Mouse (Mus musculus) ZHBTc4 (cell line): ENCODE results near the gene Unc5a.

Source experiments
- DNase-seq: peaks from one replicate; pipeline ENCODE4 v3.0.0-alpha.2; 2011; ENCODE audit warnings: low read depth, low spot score

Unc5a gene

DNA sequence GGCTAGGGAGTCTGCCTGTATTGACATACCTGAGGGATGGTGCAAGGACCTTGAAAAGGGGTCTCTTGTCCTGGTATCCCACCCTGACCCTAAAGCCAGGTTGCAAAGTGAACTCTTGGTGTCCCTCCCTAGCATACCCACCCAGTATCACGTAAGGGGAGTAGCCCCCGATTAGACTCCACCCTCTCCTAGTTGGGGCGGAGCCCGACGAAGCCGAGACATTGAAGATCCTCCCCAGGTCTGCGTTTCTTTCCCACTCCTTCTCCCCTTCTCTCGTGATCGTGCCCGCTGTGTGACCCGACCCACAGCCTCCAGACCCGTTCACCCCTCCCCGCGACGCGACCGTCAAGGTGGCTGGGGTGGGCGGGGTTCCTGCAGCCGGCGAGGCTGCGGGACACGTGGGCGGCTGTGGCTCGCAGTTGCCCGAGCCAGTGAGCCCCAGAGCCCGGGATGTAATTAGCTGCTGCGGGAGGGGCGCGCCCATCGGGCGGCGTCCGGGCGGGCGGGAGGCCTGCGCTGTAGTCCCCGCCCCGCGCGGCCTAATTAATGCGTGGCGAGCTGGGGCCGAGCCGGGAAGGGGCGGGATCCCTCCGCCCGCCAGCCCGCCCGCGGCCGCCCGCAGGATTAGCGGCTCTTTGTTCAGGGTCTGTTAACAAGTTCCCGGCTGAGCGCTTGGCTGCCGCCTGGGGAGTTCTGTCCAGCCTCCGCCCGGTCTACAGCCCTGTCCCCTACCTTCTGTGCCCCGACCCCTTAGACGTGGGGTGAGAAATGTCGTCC is 6.7 kb downstream of the Unc5a start:
- DNase-seq = peak; percentile 84

DNA sequence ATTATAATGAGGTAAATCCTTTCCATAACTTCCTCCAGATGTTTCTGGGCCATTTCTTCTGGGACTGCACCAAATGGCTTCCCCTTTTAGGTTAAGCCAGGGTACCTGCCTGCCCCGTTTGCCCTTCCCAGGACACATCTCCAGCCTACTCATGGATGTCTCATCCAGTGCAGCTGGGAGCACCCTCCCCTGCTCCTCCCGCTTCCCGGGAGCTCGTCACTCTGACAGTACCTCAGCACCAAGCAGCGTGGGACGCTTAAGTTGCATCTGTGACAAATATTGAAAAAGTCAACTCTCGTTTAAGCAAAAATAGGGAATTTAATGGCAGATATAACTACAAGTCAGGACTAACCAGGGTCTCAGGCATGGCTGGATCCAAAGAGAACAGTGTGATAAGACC is 8.1 kb downstream of the Unc5a start:
- no peak for DNase-seq

DNA sequence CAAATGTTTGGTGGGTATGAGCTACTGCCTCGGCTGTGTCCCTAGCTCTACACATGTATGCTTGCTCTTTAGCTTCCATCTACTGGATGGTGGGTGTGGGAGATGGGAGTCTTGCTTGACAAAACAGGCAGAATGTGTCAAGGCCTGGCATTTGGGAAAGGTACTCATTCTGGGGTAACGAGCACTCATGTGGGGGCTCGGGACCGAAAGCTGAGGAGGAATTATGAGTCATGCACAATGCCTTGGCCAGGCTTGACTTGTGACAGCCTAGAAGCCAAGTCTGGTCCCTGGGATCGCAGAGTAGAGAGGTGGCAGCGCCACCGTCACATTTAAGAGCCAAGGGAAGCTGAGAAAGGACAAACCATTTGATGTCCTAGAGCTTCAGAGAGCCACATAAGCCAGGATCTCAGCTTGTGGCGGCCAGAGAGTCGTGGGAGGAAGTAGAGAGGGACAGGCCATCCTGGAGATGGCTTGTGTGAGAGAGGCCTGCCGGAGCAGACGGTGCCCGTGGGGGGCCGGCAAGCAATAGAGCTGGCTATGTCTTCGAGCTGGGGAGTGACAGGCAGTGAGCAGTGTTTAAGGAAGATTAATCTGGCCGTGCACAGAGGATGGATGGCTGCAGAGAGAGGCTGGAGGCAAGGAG is 10.0 kb downstream of the Unc5a start:
- no peak for DNase-seq

DNA sequence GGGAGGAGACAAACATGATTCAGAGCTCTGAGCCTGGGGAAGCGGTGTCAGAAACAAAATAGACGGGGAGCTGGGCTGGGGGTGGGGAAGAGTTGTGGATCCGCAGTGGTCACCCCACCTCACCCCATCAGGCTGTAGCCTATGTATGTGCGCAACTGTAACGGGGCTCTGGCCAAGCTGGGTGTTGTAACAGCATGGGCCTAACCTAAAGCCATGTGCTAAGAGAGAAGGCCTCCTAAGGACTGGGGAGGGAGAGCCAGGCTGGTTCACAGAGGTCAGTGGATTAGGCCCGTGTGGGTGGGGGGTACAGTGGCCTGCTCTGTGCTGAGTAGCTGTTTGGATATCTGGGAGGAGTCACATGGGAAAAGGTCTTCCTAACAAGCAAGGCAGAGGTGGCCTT is 10.6 kb downstream of the Unc5a start:
- no peak for DNase-seq

DNA sequence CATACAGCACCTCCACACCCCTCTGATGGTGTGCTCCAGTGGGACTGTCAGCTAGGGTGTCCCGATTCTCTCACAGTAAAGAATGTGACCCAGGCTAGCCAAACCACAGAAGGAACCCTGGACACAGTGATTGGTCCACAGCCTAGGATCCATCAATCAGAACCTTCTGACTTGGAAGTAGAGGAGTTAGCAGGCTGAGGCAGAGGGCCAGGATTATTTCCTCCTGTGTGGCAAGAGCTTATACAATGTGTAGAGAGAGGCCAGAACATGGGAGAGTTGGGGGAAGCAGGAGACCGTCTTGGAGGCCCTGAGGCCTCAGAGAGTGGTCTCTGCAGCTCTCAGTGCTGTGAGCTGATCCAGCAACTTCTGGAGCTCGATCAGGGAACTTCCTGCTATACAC is 11.3 kb downstream of the Unc5a start:
- no peak for DNase-seq

DNA sequence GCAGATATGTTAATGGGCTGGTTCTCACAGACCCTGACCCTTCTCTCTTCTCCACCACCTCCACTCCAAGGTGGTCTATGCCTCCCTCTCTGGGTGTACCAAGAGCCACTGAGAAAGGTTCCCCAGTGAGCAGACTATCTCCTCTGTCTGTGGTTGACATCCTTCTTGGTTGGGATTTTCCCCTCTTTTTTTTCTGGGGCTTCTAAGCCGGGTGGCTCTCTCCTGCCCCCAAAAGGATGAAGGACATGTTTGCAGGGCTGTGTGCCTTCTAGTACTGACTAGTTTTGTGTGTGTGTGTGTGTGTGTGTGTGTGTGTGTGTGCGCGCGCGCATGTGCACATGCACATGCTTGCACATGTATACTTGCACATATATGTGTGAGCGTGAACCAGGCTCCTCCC is 16.0 kb downstream of the Unc5a start:
- DNase-seq = no peak

DNA sequence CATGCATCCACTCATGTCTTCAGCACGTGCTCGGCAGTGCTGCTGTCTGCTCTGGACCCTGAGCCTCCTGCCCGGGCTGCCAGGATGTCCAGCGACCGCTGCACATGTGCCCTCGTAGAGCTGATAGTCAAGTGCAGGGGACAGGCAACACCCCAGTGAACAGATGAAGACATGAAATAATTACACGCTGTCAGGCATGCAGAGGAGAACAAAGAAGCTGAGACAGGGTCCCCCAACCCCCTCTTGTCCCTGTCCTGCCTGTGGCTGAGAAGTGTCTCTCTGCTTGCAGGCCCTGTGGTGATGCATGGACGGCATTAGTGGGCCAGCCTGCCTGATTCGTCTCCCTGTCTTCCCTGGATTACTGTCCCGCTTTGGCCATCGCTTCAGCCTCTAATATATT is 18.3 kb downstream of the Unc5a start:
- no peak for DNase-seq

DNA sequence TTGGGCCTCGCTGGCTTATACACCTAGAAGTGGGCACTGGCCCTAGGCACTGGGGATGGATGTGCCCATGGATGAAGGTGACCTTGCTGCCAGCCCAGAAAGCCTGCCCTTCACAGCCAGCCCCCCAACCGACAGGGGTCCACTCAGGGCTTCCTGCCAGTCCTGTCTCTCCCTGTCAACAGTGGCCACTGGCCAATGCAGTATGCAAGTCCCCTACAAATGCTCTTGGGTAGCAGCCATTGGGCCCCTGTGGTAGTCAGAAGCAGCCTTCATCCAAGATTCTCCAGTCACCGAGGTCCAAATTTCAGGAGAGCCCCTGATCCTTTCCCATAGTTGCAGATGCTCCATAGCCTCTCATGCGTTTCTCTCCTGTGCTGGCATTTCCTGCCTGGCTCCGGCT is 19.4 kb downstream of the Unc5a start:
- DNase-seq = no peak

DNA sequence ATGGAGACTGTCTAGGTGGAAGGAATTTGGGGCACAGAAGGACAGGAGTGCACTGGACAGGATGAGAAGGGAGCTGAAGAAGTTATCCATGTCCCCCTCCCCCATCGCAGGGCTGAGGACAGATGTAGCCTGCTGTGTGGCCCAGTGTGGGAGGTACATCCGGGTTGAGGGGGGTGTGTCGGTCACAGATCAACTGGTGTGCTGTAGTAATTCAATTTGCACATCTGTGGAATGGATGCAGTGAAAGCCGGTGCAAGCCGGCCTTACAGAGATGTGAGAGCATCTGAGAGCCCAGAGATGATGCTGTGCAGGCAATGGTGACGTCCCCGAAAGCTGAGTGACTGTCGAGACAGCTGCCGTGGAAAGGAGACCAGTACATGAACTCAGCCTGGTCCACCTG is 20.3 kb downstream of the Unc5a start:
- peak; percentile 58 for DNase-seq

DNA sequence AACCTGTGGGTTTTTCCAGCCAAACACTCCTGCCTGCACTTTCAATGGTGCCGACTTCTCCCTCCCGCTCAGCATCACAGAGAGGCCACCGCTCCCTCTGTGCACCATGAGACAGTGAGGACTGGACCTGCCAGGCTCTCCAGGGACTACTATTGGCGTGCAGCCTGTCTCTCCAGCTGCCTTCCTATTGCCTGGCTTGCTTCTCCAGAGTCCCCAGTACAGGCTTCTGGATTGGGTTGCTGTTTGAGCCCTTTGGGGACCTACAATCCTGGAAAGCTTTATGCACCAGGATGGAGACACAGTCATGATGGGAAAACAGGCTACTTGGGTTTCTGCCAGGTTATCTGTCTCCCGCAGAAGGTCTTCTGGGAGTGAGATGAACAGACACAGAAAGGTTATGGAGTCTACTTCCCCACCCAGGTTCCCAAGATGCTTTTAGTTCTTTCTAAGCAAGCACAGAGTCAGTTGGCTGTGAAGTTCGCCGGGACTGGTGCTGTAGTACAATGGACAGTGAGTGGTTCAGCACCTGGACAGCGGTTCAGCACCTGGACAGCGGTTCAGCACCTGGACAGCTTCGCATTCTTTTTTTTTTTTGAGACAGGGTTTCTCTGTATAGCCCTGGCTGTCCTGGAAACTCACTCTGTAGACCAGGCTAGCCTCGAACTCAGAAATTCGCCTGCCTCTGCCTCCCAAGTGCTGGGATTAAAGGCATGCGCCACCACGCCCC is 21.5 kb downstream of the Unc5a start:
- peak; percentile 73 for DNase-seq

DNA sequence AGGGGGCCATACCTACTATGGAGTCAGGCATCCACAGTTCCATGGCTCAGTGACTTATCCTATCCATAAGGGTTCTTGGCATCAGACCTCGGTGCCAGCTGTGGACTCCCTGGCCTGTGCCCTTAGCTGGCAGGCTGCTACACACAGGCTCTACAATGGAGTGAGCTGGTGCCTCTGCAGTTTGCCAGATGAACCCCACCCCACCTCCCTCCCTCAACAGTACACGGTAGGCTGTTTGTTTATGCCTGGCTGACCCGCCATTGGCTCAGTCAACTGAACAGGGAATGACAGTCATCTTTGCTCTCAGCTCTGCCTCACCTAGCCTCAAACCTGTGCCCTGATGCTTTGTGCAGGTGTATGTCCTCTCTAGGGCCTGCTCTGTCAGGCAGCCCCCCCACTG is 26.3 kb downstream of the Unc5a start:
- DNase-seq = no peak

DNA sequence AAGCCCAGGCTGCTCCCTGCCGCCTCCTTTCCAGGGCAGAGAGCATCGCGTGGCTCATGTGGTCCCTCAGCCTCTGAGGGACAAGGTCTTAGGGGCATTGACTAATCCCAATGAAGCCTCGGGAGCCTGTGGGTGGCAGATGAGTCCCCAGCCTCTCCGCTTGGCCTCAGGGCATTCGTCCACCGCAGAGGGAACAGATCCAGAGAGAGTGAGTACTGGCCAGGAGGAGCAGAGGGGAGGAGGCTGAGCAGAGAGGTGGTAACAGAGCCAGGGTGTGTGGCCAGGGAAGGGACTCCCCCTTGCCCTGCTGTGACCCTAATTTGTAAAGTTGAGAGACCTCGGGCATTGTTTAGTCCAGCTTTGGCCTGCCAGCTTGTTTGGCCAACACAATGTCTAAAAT is 29.6 kb downstream of the Unc5a start:
- DNase-seq = no peak

DNA sequence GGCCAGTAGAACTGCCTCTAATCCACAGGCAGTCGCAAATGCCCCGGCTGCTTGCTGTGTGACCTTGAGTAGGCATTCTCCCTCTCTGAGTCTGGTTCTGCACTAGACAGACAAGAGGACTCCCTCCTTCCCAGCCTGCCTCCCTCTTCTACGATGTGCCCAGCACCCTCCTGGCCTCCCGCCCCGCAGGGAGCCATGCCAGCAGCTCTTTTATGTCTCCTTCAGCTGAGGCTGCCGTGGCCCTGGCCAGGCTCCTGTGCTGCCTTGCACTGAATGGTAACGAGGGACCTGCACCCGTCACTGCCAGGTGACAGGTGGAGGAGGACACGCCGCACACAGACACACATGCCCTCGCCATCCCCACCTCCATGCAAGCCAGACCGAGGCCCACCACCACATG is 31.7 kb downstream of the Unc5a start:
- no peak for DNase-seq

DNA sequence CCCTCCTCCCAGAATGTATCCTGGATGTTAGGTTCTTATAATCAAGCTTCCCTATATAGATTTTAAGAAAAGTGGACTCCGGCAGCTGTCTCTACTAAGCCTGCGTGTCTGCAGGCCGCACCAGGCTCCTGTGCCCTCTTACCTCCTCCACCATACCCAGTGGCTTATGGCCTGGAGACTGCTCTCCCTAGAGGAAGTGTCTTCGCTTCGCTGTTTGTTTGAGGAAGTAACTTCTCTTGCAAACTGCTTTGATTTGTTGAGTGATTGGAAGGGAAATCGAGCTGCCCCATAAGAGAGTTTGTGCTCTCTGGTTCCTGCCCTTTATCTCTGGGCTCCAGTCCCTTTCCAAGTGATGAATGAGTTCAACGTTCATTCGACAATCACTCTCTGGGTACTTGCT is 33.8 kb downstream of the Unc5a start:
- no peak for DNase-seq

DNA sequence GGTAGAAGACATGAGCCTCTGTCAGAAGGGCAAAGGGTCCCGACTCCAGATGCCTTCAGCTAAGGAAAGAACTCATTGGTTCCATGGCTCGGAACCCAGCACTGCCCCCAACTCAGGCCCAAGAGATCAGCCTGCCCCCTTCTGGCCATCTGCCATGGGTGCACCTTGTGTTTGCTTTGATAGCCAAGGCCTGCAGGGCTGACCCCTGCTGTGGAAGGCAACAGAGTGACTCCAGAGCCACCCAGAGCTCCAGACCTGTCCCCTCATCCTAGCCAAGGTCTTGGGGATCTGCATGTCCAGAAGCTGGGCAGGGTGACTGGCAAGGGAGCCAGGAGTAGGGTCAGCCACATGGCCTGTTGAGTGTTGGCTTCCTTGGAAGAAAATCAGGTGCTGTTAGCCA is 34.4 kb downstream of the Unc5a start:
- peak; percentile 74 for DNase-seq

DNA sequence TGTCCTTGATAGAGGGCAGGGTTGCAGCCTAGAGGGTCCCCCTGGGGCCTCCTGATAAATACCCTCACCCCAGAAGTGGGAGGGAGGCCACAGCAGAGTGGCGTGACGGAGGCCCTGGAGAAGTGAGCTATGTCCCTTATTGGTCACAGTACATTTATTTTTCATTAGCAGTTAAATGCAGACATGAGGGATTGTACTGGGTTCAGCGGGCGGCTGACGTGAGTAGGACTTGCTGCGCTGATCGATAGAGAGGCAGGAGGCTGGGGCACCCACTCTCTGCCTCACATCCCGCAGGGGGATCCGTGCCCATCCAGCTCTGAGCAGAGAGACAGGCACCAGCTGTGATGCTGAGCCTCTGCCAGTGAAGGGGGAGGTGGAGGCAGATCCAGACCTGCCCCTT is 38.2 kb downstream of the Unc5a start:
- DNase-seq = no peak

DNA sequence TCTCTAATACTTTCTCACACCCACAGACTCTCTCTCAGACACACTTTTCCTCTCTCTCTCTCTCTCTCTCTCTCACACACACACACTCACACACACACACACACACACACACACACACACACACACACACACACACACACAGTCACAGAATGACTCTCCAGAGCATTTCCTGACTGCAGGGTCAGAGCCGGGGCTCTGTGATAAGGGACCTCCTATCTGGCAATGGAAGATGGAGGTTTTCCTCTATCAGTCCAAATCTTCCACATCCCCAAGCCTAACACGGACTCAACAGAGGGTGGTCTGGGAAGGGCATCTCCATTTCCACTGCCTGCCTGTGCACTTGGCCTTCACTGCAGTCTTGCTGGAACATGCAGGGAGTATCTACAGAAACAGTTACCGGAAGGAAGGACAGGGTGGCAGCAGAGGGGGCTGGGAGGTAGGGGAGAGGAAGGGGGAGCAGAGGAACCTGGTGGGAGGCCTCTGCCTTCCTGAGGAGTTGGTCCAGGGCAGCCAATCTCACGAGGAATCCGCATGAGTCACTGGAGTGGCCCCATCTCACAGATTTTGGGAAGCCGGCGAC is 39.1 kb downstream of the Unc5a start:
- no peak for DNase-seq

DNA sequence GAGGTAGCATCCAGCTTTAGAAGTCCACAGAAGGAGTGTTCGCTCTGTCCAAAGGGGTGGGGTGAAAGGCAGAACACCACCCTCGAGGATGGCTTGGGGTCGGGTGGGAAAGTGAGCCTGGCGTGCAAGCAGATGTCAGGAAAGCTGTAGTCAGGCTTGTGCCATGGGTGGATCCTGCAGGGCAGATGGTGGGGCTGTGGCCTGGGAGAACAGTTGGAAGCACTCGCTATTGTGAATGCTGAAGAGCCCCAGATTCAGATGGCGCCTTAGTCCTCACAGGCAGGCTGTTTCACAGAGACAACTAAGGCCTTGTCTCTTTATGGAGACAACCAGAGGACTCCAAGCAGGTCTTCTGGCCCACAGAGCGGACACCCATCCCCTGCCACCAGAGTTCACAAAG is 43.0 kb downstream of the Unc5a start:
- DNase-seq = no peak

DNA sequence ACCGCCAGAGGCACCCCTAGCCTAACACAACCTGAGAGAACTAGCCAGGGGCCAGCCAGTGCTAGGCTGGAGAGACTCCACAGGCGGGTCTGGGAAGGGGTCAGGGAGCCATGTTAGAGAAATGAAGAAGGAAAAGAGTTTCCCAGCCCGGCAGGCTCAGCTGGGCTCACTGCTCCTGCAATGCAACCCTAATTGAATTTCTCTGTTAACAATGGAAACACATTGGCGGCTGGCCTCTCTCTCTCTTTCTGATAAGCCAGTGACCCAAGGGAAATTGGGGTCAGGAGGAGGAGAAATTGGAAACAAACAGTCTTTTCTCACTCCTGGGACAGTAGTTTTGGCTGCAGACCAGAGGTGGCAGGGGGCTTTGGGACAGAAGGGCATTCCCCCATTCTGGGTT is 45.4 kb downstream of the Unc5a start:
- no peak for DNase-seq

DNA sequence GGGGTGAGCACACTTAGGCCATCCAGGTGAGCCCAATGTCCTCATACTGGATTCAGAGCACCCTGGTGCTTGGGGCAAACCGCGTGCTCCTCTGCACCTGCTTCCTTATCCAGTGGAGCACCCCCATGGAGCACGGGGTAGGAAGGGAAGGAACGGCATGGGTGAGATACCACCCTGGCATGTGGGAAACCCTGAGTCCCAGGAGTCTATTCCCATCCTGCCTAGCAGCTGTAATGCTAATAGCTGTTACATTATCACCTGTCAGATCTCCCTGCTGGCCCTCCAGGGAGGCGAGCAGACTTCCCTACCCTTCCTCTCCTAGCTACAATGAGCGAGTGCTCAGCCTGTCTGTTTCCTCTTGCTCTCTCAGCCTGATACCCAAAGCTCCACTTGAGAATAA is 46.0 kb downstream of the Unc5a start:
- no peak for DNase-seq

DNA sequence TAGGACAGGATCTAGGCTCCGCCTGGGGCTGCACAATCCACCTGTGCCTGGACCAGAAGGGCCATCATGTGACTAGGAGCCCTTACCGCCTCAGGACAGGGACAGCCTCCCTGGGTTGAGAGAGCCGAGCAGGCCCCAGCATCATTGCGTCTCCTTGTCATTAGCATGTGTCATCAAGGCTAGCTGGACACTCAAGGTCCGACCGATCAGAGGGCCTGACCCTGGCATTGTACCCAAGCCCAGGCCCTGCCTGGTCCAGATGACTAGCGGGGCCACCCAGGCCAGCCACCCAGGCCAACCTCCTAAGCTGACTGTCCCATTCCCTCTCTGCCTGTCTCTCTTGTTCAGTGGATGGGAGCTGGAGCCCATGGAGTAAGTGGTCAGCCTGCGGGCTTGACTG is 48.4 kb downstream of the Unc5a start:
- DNase-seq = no peak

DNA sequence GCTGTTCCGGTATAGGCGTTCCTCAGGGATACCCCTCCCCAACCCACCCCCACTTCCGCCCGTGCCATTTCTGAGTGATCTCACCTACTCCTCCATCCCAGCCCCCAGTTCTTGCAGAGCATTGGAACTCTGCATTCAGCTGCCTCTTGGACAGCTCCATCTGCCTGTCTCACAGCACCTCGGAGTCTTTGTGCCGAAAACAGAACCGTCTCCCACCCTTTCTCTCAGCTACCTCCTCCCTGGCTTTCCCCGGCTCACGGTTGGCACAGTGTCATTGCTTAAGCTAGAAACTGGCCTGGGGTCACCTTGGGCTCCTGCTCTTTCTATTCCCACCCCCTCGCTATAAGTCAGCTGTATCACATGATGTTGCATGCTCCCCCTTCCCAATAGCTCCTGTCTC is 51.2 kb downstream of the Unc5a start:
- no peak for DNase-seq

DNA sequence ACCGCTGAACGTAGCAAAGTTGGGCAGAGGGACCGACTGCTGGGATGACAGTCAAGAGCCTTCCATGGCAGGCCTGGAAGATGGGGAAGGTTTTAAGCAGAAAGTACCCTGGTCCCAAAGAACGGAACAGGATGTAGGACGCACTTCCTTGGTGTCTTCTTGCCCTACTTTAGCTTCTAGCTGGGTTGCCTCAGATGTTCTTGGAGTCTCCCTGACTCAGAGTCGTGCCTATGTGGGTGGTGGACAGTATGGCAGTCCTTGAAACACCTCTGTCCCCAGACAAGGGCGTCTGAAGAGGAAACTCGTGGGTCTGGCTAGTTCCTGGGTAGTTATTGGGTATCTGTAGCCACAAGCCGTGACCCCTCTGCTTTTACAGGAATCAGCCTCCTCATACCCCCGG is 52.9 kb downstream of the Unc5a start:
- no peak for DNase-seq
